Mouse (Mus musculus) neural tube, embryonic 12.5 days (tissue): ENCODE results near the gene Fmo1. TPM values are rescaled to one million over a fixed set of nuclear protein-coding genes. Genes with fewer than 3 reads are reported as not detected.

Source experiments
- ATAC-seq: fragments of 200-750 bp; cut with Nextera tagmentation; 2 replicates; pipeline ENCODE4 v1.8.0; 2017; ENCODE audit warnings: low read depth, mild to moderate bottlenecking, moderate TSS enrichment, moderate library complexity; ENCODE audit not compliant: low FRiP score
- H3K27ac ChIP-seq: fragments of 300-500 bp; sonication (generic); 2 replicates; pipeline ENCODE4 v1.5.1; 2016
- H3K27me3 ChIP-seq: fragments of 300-500 bp; sonication (generic); replicated peaks from 2 replicates; pipeline ENCODE4 v1.6.1; 2016; ENCODE audit warnings: mild to moderate bottlenecking
- H3K36me3 ChIP-seq: fragments of 300-500 bp; sonication (generic); 2 replicates; pipeline ENCODE4 v1.6.1; 2016; ENCODE audit warnings: mild to moderate bottlenecking
- H3K4me1 ChIP-seq: fragments of 300-500 bp; sonication (generic); 2 replicates; pipeline ENCODE4 v1.6.1; 2016
- H3K4me2 ChIP-seq: fragments of 300-500 bp; sonication (generic); replicated peaks from 2 replicates; pipeline ENCODE4 v1.6.1; 2016; ENCODE audit warnings: mild to moderate bottlenecking
- H3K4me3 ChIP-seq: fragments of 300-500 bp; sonication (generic); 2 replicates; pipeline ENCODE4 v1.5.1; 2016
- H3K9ac ChIP-seq: fragments of 300-500 bp; sonication (generic); 2 replicates; pipeline ENCODE4 v1.6.1; 2016; ENCODE audit warnings: mild to moderate bottlenecking
- H3K9me3 ChIP-seq: fragments of 300-500 bp; sonication (generic); 2 replicates; pipeline ENCODE4 v1.6.1; 2016; ENCODE audit warnings: mild to moderate bottlenecking
- WGBS: fragments of 180-500 bp; shearing (Covaris S2); methylation state at CpG from one replicate; pipeline ENCODE4 v1.1.7; 2016; 5-methylcytosine and 5-hydroxymethylcytosine counted together
- polyA plus RNA-seq: library from polyadenylated mRNA; unstranded; fragments of >200 nt; fragmentation: Nextera tagmentation; extraction: Ambion mirVana; gene quantifications from 2 replicates; pipeline ENCODE4 v1.2.1, GENCODE M21; 2016

Fmo1 gene
- polyA plus RNA-seq, 1 experiment from 2014 or later = 10.4 TPM

DNA sequence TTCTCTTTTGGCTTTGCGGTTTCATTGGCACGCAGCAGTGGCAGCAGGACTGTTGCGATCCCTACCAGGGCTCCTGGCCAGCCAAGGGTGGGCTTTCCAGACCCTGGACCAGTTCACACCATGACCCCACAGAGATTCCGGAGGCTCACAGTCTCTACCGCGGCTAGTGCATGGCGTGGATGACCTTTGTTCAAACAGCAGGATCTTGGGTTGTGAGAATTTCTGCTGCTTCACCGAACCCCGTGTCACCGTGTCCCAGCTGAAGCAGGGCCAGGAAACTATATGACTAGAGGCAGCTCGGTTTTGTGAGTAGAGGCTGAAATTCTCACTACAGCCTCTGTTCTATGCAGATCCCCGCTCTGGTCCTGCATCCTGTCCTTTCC lies 7.7 kb downstream of the Fmo1 start:
- no peak overlapping the region for H3K9ac ChIP-seq
- peak overlapping the region; percentile 15; the same call in 1 of the 2 replicates for H3K4me2 ChIP-seq
- 59% methylated on average over 12 of the region's 12 CpGs for WGBS
- H3K27me3 ChIP-seq = no peaks in the 10 kb centered on the region
- no peak overlapping the region for H3K4me3 ChIP-seq
- ATAC-seq = peak; percentile 31; the same call in 1 of the 2 replicates
- no peaks in the 10 kb centered on the region for H3K36me3 ChIP-seq
- H3K27ac ChIP-seq = no peak overlapping the region
- H3K4me1 ChIP-seq = 0 out of 2 replicates have a peak, but pooled peaks cover 7% of the 10 kb centered on the region
- no peaks in the 10 kb centered on the region for H3K9me3 ChIP-seq

DNA sequence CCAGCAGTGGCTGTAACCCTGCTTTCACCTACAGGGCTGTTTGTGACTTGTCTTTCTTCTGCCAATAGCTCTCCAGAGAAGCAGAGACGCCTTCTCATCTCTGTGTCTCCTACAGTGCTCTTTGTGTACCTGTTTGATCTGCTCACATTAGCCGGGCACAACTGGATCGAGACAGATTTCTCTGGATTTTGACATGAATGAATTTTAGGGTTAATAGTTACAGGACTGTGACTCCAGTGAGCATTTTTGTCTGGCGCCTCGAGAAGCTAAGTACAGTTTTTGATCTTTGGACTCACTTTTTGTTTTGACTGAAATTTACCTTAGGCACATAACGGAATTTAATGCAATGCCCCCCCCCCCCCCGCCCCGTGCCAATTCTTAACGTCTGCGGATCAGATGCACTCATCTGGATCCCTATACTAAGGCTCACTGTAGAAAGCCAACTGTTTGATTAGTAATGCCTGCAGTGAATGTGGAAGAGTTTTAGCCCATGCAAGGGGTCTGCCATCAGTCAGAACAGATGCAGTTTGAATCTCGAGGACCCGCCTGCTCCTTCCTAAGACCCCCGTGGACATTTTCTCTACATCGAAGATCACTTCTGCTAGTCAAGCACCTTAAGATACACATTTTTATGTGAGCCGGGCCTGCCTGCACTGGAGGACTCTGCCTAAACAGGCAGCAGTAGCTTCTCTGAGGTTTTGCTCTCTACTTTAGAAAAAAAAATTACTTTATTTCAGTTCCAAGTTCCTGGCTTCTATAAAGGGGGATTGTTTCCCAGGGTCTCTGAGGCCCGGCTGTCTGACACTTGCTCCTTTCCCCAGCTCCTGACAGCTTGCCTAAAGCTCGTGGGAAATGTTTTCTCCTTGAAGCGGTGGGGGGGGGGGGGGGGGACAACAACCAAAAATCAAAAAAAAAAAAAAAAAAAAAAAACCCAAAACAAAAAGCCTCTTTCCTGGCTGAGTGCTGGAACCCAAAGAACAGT lies 8.4 kb downstream of the Fmo1 start:
- Histone ChIP-seq H3K36me3 (no peaks in the 10 kb centered on the region), H3K9ac (no peak overlapping the region), H3K4me1 (0 out of 2 replicates have a peak, but pooled peaks cover 7% of the 10 kb centered on the region), H3K4me3 (no peak overlapping the region), H3K9me3 (no peaks in the 10 kb centered on the region), H3K27ac (no peak overlapping the region), H3K27me3 (no peaks in the 10 kb centered on the region), H3K4me2 (peak overlapping the region; percentile 15; the same call in 1 of the 2 replicates)
- ATAC-seq = no peak
- WGBS = 75% methylated on average over 17 of the region's 18 CpGs

DNA sequence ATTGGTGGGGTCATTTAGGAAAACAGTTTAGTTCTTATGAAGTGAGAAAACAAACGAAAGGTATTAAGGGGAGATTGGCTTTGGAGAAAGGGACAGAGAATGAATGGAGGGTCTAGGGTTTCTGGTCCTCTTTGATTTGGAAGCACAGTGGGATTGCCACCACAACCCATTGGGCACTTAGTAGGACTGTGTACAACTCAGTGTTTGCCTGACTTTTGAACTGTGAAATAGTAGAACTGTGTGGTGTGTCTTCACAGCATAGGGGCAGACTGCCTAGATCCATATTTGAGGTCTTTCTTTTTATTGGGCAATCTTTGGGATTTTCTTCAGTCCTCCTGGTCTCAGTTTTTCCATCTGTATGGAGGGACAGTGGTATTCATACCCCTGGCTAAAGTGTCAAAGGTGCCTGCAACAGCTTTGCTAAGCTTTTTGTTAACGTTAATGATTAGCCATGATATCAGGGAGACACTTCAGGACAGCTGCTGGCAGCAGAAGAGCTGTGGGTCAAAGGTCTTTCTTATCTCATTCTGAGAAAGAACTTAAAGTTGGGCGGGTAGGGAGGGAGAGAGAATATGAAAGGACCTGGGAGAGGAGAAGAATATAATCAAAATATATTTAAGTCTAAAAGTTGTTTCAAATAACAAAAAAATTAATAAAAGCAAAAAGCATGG lies 12.5 kb downstream of the Fmo1 start:
- Histone ChIP-seq H3K4me1 (no peaks in the 10 kb centered on the region), H3K4me2 (no peak overlapping the region), H3K27me3 (no peaks in the 10 kb centered on the region), H3K36me3 (no peaks in the 10 kb centered on the region), H3K27ac (no peak overlapping the region), H3K4me3 (no peak overlapping the region), H3K9me3 (no peaks in the 10 kb centered on the region), H3K9ac (no peak overlapping the region)
- 84% methylated on average over 3 of the region's 3 CpGs for WGBS
- no peak for ATAC-seq

DNA sequence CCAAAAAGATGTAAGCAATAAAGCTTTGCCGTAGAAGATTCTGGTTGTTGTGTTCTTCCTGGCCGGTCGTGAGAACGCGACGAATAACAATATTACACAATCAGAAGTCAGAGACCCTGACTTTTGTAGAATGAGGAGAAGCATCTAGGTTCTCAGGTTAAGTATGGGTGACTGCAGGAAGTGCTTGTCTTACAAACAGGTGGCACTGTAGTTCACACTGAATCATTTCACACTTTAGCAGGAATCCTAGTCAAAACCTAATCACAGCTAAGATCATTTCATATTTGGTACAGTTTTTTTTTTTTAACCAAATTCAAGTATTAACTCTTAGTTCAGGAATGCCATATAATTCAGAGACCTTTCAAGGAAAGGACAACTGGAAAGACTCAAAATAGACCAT lies 18.9 kb downstream of the Fmo1 start:
- H3K9ac ChIP-seq = no peak overlapping the region
- no peaks in the 10 kb centered on the region for H3K36me3 ChIP-seq
- H3K4me2 ChIP-seq = no peak overlapping the region
- H3K27ac ChIP-seq = no peak overlapping the region
- H3K9me3 ChIP-seq = no peaks in the 10 kb centered on the region
- 98% methylated on average over 6 of the region's 6 CpGs for WGBS
- no peaks in the 10 kb centered on the region for H3K4me1 ChIP-seq
- no peak for ATAC-seq
- H3K4me3 ChIP-seq = no peak overlapping the region
- no peaks in the 10 kb centered on the region for H3K27me3 ChIP-seq

DNA sequence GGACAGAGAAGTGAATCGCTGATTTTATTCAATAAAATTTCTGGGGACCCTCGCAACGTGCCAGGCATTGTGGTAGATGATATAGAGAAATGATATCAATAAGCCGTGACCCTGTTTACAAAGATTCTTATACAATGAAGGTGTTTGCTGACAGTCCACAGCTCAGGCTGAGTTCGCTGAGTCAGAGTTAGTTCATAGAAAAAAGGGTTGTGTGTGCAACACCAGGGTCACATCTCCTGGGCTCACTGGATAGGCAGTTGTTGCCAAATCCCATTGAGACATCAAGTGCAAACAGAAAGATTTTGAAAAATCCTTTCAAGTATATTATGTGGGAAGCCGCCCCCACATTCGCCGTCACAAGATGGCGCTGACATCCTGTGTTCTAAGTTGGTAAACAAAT lies 26.2 kb downstream of the Fmo1 start:
- H3K27ac ChIP-seq = no peak overlapping the region
- no peaks in the 10 kb centered on the region for H3K9me3 ChIP-seq
- WGBS = 93% methylated on average over 9 of the region's 9 CpGs
- H3K9ac ChIP-seq = no peak overlapping the region
- no peak overlapping the region for H3K4me2 ChIP-seq
- no peak for ATAC-seq
- H3K27me3 ChIP-seq = no peaks in the 10 kb centered on the region
- no peaks in the 10 kb centered on the region for H3K4me1 ChIP-seq
- H3K36me3 ChIP-seq = no peaks in the 10 kb centered on the region
- no peak overlapping the region for H3K4me3 ChIP-seq

DNA sequence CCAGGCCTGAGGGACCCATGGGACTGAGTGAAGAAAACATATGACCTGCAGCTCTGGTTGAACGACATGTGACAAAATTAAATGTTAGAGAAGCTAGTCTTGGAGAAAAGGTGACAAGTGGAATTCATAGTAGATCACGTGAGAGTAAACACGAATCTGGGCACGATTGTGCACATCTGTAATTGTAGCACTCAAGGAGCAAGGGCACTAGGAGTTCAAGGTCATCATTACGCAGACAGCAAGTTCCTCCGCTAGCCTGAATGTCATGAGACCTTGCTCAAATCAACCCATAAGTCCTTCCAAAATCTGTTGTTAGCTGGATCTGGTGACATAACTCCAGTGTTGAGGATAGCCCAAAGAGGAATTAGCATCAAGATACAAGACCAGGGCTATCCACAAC lies 27.4 kb downstream of the Fmo1 start:
- Histone ChIP-seq H3K9me3 (no peaks in the 10 kb centered on the region), H3K4me1 (no peaks in the 10 kb centered on the region), H3K27me3 (no peaks in the 10 kb centered on the region), H3K4me3 (no peak overlapping the region), H3K27ac (no peak overlapping the region), H3K9ac (no peak overlapping the region), H3K36me3 (no peaks in the 10 kb centered on the region), H3K4me2 (no peak overlapping the region)
- WGBS = 94% methylated on average over 6 of the region's 6 CpGs
- no peak for ATAC-seq

DNA sequence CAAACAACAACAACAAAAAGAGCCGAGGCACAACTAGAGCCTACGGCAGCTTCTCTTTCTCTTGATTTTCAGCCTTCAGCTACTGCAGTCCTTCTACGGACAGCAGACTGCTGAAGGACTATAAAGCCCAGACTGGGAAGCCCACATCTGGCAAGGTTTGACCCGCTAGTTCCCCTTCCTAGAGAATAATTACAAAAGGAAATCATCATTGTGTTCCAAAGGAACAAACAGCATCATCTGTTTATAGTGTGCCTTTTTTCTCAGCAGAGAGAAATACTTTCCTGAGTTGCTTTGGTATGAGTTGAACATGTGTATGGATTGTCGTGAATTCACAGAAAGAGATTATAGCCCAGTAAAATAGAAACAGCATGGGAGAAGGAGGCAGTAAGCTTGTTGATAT lies 32.1 kb downstream of the Fmo1 start:
- peaks cover 8% of the 10 kb centered on the region for H3K4me1 ChIP-seq
- H3K36me3 ChIP-seq = no peaks in the 10 kb centered on the region
- 84% methylated on average over 5 of the region's 5 CpGs for WGBS
- H3K4me2 ChIP-seq = no peak overlapping the region
- H3K27ac ChIP-seq = no peak overlapping the region
- no peak overlapping the region for H3K9ac ChIP-seq
- no peaks in the 10 kb centered on the region for H3K9me3 ChIP-seq
- no peak for ATAC-seq
- H3K4me3 ChIP-seq = no peak overlapping the region
- H3K27me3 ChIP-seq = no peaks in the 10 kb centered on the region

DNA sequence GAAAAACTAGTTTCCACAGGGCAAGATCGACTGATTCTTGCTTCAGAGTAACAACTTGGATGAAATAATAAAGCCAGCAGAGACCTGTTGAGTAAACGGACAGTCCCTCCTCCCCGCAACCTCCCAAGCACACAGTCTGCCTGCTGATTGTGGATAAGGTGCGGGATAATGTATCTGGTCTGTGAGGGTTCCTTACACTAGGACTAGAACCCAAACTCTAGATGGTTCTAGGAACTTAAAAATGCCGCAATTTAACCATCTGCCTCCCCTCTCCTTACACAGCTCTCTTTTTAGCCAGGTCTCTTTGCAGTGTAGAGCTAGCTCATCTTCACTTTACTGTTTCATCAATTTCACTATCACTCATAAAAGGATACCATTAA lies 33.8 kb downstream of the Fmo1 start:
- peaks cover 8% of the 10 kb centered on the region for H3K4me1 ChIP-seq
- H3K9ac ChIP-seq = no peak overlapping the region
- H3K27ac ChIP-seq = no peak overlapping the region; the same call in 1 of the 2 replicates
- peak overlapping the region; percentile 41 for H3K4me2 ChIP-seq
- H3K36me3 ChIP-seq = no peaks in the 10 kb centered on the region
- peak; percentile 77 for ATAC-seq
- H3K9me3 ChIP-seq = no peaks in the 10 kb centered on the region; the same call in 1 of the 2 replicates
- no peaks in the 10 kb centered on the region for H3K27me3 ChIP-seq
- H3K4me3 ChIP-seq = no peak overlapping the region
- 24% methylated on average over 5 of the region's 5 CpGs for WGBS

DNA sequence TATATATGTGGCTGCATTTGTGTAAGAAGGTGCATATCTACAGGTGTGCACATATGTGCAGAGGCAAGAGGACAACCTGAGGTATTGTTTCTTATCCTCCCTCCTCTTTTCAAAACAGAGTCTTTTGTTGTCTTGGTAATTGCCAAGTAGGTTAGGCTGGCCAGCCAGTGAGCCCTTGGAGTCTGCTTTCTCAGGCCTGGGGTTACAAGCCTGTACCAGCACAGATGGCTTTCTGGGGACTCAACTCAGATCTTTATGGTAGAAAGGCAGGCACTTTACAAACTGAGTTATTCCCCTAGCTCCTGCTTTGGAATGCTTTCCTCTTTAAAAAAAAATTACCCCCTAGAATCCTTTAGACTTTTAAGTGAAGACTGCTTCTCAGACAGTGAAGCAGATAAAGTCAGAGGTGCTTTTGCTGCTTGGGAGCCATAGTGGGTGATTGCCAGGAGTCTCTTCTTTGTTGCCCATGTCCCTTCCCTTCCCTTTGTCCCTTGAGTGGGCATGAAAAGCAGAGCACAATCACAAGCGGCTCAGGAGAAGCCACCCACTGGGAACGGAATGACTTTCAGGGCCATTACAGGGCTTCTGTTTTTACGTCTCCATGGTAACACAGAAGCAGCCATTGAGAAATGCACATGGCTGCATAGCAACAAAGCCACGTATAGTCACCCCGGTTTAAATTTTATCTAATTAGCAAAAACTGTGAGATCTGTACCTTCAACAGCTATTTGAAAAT lies 34.4 kb downstream of the Fmo1 start:
- Histone ChIP-seq H3K27ac (no peak overlapping the region), H3K4me3 (no peak overlapping the region), H3K27me3 (no peaks in the 10 kb centered on the region), H3K4me1 (peaks cover 8% of the 10 kb centered on the region), H3K36me3 (no peaks in the 10 kb centered on the region), H3K4me2 (peak overlapping the region; percentile 41), H3K9ac (no peak overlapping the region), H3K9me3 (no peaks in the 10 kb centered on the region; the same call in 1 of the 2 replicates)
- ATAC-seq = peak; percentile 98
- 3% methylated on average over 5 of the region's 5 CpGs for WGBS

DNA sequence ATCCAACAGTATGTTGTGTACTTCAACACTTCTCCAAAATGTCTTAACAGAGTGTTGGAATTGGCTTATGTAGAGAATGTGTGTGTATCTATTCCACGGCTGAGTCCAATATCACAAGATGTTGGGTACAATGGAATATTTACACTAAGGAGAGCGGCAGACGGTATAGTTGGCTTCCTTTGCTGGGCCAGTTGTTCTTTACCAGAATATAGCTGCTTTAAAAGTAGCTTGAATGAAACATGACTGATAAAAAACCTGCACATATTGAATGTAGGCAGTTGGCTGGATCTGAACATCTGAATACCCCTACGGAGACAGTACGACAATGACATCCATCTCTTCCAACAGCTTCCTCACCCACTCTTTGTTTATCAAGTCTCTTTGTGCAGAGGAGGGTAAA lies 47.1 kb downstream of the Fmo1 start:
- Histone ChIP-seq H3K36me3 (no peaks in the 10 kb centered on the region), H3K9me3 (no peaks in the 10 kb centered on the region), H3K4me2 (no peak overlapping the region), H3K27me3 (no peaks in the 10 kb centered on the region), H3K27ac (no peak overlapping the region), H3K4me1 (no peaks in the 10 kb centered on the region), H3K9ac (no peak overlapping the region), H3K4me3 (no peak overlapping the region)
- WGBS = 94% methylated on average over 5 of the region's 5 CpGs
- ATAC-seq = no peak

DNA sequence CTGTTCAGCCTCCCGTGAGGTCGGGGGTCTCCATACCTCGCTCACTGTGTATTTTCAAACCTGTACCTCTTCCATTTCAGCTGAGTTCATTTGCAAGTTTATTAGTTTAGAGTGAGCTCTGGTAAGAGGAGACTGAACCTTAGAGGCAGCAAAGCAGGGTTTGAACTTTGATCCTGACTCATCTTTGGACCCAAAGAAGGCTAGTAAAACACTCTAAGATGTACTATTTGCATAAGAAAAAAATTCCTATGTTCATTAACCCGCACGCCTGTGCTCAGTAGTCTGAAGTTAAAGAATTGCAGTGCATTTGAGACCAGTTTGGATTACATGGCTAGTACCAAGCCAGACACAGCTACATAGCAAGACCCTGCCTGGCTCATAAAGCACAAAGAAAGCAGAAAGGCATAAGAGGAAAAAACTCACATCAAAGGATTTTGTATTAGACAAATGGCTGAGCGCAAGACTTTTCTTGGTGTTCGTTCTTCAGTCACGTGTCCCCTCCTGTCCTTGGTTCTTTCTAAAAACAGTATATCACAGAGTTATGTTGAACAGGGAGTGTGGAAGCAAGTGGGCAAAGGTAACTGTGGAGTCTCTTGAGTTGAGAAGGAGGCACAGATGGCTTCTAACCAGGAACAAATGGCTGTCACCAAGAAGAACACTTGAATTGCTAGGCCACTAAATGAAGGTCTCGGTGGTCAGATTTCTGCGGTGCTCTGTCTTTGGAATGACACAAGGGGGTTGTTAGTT lies 50.9 kb downstream of the Fmo1 start:
- ATAC-seq = no peak
- H3K27me3 ChIP-seq = no peaks in the 10 kb centered on the region

More for the DNA sequence above, 50.9 kb downstream of the Fmo1 start:
- 76% methylated on average over 10 of the region's 10 CpGs for WGBS
- H3K36me3 ChIP-seq = no peaks in the 10 kb centered on the region
- no peaks in the 10 kb centered on the region for H3K9me3 ChIP-seq
- H3K4me1 ChIP-seq = no peaks in the 10 kb centered on the region
- H3K9ac ChIP-seq = no peak overlapping the region
- H3K4me2 ChIP-seq = no peak overlapping the region
- H3K27ac ChIP-seq = no peak overlapping the region
- no peak overlapping the region for H3K4me3 ChIP-seq
